Mouse (Mus musculus): ENCODE measurements at regions not wholly inside any gene's neighbourhood (a gene's known extent, or its start where the extent isn't known, plus 50 kb on each side); places are given as distances from the start of the nearest gene placed in this dataset.

DNA sequence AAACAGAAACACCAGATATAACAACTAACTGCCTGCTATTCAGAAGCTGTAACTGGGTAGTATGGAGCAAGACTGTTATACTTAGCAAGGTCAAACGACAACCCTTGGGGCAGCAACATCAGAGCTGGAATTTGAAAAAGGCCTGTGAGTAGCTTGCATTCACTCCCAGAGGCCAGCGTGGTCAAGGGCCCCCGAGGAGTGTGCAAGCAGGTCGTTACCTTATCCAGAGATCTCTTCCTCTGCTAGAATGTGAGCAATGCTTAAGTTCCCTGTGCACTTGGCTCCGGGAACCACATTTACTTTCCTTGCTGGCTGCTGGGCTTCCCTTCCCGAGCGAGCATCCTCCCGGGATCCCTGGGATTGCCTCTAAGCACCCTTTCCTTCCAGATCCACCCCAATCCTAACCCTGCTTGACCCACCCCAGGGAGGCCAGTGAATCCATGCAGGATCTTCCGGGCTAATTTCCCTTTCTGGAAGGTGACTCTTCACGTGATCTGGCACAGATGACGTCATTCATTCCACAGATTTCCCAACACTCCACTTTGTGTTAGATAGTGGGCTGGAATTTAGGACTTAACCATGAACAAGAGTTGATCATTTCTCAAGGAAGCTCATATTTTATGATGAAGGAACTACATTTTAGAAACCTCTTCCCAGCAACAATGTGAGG, 112.3 kb upstream of the Tsc22d1 start:
- DNase-seq: peak; percentile 26

GRCm38 (mm10) chr14:76307603-76308002, 107.2 kb upstream of the Tsc22d1 start:
- DNase-seq: no peak

GRCm38 (mm10) chr14:76308188-76308812, 106.5 kb upstream of the Tsc22d1 start:
- no peak for DNase-seq

- DNase-seq: no peak
These were observed 105.2 kb upstream of the Tsc22d1 start for GRCm38 (mm10) chr14:76309606-76310005.

DNA sequence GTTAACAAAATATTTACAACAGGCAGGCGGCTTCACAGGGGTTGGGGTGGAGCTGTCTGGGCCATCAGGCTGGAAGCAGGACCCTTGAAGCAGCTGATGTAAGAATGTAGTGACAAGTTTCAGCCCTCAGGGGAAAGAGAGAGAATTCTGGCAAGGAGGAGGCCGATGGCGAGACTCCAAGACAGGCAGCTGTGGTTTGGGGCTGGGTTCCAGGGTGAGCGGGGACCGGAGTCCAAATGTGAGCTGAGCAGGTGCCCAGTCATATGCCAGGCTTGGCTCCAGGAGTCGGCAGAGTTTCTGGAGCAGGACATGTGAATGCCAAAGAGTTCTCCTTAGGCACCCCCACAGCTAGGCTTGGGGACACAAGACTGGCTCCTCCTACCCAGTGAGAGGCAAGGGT, 104.5 kb upstream of the Tsc22d1 start:
- peak; percentile 78 for DNase-seq

DNA sequence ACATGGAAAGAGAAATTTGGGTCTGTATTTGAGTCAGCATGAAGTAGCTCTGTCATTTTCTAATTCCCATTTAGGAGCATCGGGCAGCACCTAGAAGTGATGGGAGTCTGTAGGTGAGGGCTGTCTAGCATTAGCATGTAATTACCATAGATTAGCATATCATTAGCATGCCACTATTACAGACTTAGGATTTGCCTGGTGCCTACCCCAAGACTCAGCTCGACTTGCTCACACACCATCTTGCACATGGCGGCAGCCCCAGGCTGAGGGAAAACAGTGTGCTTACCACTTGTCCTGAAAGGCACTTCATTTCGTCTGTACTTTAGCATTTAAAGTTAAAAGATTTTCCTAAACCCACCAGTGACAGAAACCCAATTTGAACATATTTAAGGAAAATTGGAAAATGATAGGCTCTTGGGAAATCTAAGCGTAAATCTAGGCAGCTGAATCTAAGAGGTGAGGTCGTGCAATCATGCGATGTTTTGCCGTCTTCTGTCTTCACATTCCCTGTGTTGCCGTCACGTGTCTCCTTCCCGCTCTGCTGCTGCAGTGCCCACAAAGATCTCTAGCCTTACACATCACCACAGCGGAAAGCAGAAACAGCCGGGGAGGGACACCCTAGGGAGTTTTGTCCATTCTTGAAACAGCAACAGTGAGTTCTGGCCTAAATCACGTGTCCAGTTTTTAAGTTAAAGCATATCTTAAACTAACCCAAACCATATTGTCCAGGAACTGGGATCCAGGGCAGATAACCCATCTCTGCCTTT, 101.2 kb upstream of the Tsc22d1 start:
- no peak for DNase-seq

DNA sequence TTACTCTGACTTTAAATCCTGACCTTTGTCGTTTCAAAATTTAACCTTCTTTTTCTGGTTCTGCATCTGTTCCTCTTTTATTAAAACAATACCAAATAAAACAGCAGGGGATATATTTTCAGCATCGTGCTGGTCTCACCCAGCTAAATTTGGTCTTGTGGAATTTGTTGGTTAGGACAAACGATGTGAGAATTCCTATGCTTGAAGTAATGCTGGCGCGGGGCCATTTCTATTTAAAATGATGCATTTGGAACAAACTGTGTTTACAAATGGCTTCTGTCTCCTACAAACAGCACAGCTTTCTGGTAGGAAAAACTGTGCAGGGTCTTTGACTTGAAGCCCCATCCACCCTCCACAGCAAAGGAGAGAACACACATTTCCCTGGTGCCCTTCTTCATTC, 96.3 kb upstream of the Tsc22d1 start:
- DNase-seq: no peak

DNA sequence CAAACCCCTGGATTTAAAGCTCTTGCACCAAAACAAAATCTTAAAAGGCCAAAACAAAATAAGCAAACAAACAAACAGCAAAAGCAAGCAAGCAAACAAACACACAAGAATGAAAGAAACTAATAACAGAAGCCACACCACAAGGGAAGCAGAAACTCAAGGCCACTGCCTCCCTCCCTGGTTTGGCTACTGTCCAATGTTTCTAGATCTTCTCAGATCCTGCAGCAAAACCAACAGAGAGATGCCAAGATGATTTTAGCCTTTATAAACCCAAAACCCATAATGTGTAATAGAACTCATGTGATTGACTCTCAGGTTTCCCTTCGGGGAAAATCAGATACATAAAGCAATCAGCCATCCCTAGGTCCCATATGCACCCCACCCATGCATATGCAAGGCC, 90.5 kb upstream of the Tsc22d1 start:
- peak; percentile 26 for DNase-seq

DNA sequence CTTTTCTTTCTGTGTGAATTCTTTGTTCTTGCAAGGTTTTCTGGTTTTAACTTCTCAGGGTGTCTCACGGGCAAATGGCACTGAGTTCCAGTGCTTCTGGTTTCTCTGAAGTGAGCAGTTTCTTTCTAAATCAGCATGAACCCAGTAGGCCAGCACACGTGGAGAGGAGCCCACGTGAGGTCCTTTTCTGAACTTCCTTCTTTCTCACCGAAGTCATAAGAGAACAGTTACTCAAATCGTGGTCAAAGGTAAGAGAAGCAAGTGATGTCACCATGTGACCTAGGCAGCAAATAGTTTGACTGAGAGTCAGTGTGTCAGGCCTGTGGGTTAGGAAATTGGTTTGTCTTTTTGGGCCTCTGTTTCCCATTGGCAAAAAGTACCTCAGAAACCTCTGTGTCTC, 84.8 kb upstream of the Tsc22d1 start:
- no peak for DNase-seq

GRCm38 (mm10) chr14:76331497-76332335, 83.0 kb upstream of the Tsc22d1 start:
- no peak for DNase-seq

GRCm38 (mm10) chr14:76332336-76332703, 82.4 kb upstream of the Tsc22d1 start:
- no peak for DNase-seq

DNA sequence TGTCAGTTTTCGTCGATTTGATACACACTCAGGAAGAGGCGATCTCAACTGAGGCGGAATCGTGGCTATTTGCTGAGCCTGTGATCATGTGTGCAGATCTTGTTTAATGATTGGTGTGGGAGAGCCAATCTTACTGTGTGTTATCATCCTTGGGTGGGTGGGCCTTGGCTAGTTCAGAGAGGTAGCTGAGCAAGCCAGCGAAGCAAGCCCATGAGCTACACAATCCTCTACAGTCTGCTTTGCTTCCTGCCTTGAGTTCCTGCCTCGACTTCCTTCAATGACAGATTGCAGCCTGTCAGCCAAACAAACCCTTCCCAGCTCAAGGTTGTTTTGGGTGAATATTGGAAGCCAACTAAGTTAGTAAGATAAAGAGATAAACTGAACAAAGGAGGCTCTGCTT, 74.0 kb upstream of the Tsc22d1 start:
- DNase-seq: no peak

DNA sequence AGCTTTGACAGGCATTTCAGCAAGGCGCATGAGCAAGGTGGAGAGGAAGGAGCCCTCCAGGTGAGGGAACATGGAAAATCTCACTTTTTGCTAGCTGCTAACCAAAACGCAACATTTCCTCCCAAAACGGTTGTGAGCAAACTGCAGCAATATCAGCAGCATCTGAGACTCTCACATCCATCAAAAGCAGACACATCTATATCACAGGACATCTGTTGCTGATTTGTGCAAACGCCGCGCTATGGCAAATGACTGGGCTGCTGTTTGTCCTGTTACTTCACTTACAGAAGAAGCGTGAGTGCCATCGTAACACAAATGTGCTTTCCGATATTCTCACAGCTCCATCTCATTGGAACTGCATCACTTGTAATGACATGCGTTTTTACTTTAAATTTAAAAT, 73.5 kb upstream of the Tsc22d1 start:
- no peak for DNase-seq

DNA sequence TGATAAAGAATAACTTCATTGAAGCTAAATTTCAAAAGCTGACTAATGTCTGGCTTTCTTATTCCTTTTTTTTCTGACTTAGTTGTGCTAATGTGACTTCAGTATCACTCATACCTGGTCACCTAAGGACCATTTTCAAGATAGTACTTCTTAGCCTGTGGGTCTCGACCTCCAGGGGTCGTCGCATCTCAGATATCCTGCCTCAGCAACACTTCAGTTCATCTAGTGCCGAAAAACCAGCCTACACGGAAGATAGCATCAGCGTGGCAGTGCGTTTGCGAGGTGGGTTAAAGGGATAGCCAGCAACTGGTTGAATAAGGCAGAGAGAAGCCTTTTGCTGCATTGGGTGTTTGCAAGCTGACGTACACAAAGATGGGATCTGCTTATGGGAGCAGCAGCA, 62.9 kb upstream of the Tsc22d1 start:
- DNase-seq: no peak

DNA sequence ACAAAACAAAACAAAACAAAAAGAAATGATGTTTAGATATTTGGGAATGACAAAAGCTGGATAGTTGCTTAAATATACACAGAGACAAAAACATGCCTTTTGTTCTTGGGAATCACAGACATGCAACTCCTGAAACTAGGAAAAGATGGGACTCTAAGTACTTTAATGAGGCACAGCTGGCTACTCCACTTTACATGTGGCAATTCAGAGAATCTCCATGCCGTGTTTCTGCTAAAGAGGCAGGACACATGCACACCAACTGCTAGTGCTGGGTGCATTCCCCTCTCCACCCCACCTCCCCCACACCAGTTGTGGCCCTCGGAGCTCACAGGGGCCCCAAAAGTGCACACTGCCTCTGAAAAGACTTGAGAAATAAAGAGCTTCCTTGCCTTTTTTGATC, 58.6 kb upstream of the Tsc22d1 start:
- DNase-seq: no peak

GRCm38 (mm10) chr14:76359837-76360410, 54.8 kb upstream of the Tsc22d1 start:
- no peak for DNase-seq

DNA sequence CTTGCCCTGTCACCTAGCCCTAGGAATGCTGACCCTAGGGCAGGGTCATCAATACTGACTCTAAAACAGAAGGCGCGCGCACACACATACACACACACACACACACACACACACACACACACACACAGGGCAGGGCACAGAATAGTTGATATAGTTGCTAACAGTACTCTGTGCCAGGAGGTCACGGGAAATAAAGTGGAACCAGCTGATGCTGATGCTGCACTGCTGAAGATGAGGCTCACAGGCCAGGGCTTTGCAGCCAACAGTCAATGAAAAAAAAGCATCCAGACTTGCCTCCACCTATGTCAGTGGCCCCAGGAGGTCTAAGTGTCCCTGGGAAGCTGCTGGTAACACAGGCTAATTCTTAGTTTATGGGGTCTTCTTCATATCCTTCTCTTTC, 50.7 kb upstream of the Tsc22d1 start:
- DNase-seq: no peak

Data from adrenal gland, postnatal 10 days (tissue).